Mouse (Mus musculus): ENCODE results near the gene Slc4a3. TPM values are rescaled to one million over a fixed set of nuclear protein-coding genes. Genes with fewer than 3 reads are reported as not detected.
A peak's percentile ranks its signal among the peaks of the same experiment; 100 is the strongest.

Slc4a3 gene
- not detected for polyA plus RNA-seq (2017; shearing (Covaris generic))

DNA sequence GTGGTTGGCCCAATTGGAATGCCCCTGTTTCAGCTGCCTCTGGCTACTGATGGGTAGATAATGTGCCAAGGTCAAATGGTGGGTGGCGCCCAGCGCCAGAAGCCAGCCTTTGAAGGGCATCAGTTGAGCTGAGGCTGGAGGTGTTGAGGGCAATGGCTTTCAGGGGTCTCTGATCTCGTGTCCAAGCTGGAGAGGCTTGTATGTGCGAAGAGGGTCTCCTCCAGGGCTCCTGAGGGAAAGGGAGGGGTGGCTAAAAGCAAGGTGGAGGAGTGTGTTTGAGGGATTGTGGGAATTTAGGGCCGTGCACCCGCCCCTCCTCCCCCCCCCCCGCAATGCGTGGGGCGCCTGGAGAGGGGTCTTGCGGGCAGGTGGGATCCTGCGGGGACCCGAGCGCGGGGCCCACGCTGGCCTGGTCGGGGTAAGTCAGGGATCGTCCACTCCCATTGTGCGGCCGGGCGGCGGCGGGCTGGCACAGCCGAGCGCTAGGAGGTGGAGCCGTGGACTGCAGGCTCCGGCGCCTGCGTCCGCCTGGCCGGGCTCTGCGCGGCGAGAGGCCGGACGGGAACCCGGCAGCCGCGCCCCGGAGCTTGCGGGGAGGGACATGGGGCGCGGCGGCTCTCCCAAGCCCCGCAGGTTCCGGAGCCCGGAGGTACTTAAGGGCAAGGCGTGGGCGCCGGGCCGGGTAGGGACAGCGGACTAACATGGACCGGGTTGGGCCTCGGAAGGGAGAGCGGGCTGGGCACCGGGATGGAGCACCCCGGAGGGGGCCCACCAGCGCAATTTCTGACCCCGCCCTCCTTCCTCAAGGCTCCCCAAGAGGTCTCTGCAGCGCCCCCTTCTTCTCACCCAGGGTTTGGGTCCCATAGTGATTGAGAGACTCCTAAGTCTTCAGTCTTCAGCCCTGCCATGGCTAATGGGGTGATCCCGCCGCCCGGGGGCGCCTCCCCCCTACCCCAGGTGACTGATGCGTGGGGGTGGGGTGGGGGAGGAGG is at the start of gene Slc4a3:
Slc4a3 (plus strand) TSS at position 302 of the 992 bp plus-strand sequence.
- ATAC-seq, result no peak

- no peak for ATAC-seq
These were observed 47.2 kb upstream of the Slc4a3 start for GRCm38 (mm10) chr1:75498897-75499296.

- ATAC-seq, result no peak
These were observed 46.6 kb upstream of the Slc4a3 start for GRCm38 (mm10) chr1:75499441-75499840.

GRCm38 (mm10) chr1:75501905-75502304 is 44.2 kb upstream of the Slc4a3 start:
- no peak for ATAC-seq

- no peak for ATAC-seq
These were observed 43.0 kb upstream of the Slc4a3 start for GRCm38 (mm10) chr1:75502945-75503650.

GRCm38 (mm10) chr1:75503651-75503980 is 42.5 kb upstream of the Slc4a3 start:
- no peak for ATAC-seq

DNA sequence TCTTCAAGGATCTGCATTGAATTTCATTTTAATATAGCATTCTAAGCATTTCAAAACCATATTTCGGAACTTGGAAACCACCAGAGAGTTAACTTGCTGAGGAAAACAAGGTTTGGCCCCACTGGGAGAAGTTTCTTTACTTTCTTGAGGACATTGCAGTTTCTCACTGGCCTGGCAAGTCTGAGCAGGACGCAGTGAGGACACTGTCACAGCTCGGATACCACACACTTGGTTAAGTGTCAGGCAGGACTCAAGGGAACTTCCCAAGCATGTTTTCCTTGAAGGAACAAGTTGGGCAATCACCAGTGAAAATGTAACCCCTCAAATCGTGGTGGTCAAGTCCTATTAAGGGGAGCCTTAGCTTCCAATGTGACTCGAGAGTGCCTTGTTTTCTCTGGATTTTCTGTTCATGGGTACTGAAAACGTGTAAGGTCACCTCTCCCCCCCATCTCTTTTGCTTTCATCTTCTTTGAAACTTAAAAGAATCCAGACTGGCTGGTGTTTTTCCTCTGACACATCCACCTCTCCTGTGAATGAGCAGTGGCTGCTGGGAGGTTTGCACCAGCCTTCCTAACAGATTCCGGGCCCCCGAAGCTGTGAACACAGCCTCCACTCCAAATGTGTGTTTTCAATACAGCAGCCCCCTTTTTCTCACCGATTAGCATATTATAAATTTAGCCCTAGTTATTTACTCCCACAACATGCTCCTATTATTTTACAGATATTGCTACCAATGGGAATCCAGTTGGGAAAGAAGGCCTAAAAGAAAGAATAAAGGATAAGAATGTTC is 41.6 kb upstream of the Slc4a3 start:
- no peak for ATAC-seq

DNA sequence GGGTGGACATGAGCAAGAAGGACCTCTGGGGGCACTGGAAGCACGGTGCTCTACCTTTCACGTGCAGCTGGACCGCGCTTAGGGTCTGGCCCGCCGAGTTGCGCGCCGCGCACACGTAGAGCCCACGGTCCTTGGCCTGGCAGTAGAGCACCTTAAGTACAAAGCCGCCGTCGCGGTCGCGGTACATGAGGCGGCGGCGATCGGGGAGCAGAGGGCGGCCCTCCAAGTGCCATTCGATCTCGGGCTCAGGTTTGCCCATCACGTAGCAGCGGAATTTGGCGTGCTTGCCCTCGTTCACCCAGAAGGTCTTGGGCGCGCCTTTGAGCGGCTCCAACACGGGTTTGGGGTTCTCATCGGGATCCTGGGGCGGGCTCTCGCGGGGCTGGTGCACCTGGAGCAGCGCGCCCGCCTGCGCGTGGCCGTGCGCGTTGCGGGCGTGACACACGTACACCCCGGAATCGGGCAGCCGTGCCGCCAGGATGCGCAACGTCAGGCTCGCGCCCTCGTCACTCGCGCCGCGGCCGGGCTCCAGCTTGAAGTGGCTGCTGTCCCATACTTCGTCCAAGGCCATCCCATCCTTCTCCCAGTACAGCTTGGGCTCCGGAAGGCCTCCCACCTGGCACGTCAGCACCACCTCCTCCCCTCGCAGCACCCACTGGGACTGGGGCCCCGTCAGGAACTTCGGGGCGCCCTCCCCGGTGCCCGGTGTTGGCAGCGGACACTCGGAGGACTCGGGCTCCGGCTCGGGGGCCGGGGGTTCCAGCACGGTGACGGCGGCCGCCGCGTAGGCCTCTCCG is 40.7 kb upstream of the Slc4a3 start:
- no peak for ATAC-seq

GRCm38 (mm10) chr1:75505956-75506831 is 39.9 kb upstream of the Slc4a3 start, which contains the start of gene Obsl1:
Gene Obsl1 (minus strand): TSS chr1:75506452.
- no peak for ATAC-seq

DNA sequence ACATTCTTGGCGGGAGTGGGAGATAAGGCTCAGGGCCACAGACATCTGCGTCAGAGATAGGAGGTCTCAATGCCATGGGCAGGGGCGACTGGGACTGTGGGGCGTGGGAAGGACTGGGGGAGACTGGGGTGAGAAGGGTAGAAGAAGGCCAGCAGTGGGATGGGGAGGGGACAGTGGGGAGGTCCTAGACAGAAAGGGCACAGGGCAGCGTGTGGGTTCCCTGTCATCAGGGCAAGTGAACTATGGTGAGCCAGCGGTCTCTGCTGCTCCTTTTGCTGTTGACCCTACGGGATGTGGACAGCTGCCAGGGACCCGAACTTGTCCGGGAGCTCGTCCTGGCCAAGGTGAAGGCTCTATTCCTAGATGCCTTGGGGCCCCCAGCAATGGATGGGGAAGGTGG is 39.1 kb upstream of the Slc4a3 start, which contains the start of gene Inha:
Inha (plus strand) TSS at position 72 of the 400 bp plus-strand sequence.
- no peak for ATAC-seq

- ATAC-seq, result no peak
These were observed 36.5 kb upstream of the Slc4a3 start for GRCm38 (mm10) chr1:75509586-75509985.

GRCm38 (mm10) chr1:75510154-75510553 is 35.9 kb upstream of the Slc4a3 start:
- ATAC-seq, result no peak

DNA sequence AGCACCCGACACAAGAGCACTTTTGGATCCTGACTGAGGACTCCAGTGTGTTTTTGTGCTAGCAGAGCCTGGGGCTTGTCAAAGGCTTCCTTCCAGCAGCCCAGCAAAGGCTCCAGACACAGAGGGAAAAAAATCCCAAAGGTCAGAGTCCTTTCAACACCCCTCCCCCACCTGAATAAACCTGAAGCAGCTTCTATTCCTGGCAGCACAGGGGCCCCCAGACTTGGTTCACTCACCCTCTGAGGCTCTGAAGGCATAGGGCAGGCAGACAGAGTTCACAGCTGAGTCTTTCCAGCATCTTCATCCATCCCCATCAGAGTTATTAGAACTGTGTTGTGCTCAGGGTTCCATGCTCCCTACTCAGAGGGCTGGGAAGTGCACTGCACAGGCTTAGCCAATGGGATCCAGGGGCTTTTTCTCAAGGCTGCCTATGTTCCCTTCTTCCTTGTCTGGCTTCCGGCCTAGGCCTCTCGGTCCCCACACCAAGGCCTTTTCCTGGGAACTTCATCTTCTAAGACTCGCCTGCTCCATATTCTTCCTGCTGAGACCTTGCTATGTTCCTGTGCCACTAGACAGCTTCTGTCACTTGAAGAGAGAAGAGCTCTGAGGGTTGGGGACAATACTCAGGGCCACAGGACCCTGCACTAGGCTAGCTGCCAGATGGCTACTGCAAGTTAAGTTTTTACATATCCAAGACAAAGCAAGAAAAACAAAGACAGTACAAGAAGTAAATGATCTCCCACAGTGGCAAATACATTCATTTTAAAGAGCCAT is 34.4 kb upstream of the Slc4a3 start:
- ATAC-seq, result no peak

- ATAC-seq, result no peak
These were observed 33.5 kb upstream of the Slc4a3 start for GRCm38 (mm10) chr1:75512550-75512949.

- ATAC-seq, result no peak
These were observed 29.2 kb upstream of the Slc4a3 start for GRCm38 (mm10) chr1:75516703-75517380.

- ATAC-seq, result no peak
These were observed 28.1 kb upstream of the Slc4a3 start for GRCm38 (mm10) chr1:75517984-75518383.

GRCm38 (mm10) chr1:75518427-75518826 is 27.6 kb upstream of the Slc4a3 start:
- ATAC-seq, result no peak

DNA sequence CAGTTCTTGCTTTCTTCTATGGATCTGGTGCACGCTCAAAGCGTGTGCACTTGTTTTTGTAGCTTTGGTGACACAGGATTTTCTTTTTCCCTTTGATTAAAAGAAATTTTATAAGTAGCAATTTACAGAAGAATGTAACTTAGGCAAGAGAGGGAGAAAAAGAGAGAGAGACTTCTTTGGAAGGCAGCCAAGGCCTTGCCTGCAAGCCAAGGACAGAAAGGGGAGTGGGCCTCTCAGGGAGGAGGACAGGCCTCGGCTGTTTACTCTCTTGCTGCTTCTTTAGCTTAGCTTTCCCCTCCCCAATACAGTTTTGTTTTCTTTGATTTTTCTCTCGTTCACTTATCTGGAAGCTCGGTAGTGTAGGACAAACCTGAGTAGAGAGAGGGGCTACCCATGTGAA is 26.5 kb upstream of the Slc4a3 start:
- ATAC-seq, result no peak

GRCm38 (mm10) chr1:75521321-75522031 is 24.6 kb upstream of the Slc4a3 start, which contains the start of gene Stk11ip:
Gene Stk11ip (plus strand): TSS chr1:75521529.
- peak; percentile 94 for ATAC-seq
